Mouse (Mus musculus) splenic B cell, adult 2 months (primary cell): ENCODE measurements around the gene Vil1.

Source experiments
- DNase-seq: peaks from one replicate; pipeline ENCODE4 v3.0.0-alpha.2; 2011; ENCODE audit warnings: low read depth, low spot score
- H3K27me3 ChIP-seq: 2 replicates; pipeline ENCODE4 v1.6.1; 2012; ENCODE audit warnings: mild to moderate bottlenecking, low read length, moderate library complexity, mixed read lengths; ENCODE audit not compliant: control insufficient read depth, poor library complexity, insufficient read depth, severe bottlenecking
- H3K36me3 ChIP-seq: 2 replicates; pipeline ENCODE4 v1.6.1; 2012; ENCODE audit warnings: mild to moderate bottlenecking, low read length, moderate library complexity, mixed read lengths; ENCODE audit not compliant: control insufficient read depth, poor library complexity, insufficient read depth, severe bottlenecking

Vil1 gene

DNA sequence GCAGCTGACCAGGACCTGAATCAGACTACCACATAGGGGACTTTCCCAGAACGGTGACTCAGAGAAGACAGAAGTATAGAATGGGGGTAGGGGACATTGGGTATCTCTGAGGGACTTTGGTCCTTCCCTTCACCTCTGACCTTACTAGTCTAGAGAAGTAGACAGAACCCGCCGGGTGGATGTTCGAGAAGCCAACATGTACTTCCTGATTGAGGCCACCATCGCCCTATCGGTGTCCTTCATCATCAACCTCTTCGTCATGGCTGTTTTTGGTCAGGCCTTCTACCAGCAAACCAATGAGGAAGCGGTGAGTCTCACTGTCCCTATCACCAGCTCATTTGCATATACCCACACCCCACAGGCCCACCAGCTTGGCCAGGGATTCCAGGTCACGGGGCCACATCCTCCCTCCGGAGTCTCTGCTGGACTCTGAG, 27.6 kb upstream of the Vil1 start:
- no peak for DNase-seq
- Histone ChIP-seq H3K27me3 (no peaks in the 10 kb centered on the region; the same call in 1 of the 2 replicates), H3K36me3 (no peaks in the 10 kb centered on the region)

GRCm38 (mm10) chr1:74383385-74383784, 25.8 kb upstream of the Vil1 start:
- Histone ChIP-seq H3K27me3 (no peaks in the 10 kb centered on the region; the same call in 1 of the 2 replicates), H3K36me3 (no peaks in the 10 kb centered on the region)
- no peak for DNase-seq

DNA sequence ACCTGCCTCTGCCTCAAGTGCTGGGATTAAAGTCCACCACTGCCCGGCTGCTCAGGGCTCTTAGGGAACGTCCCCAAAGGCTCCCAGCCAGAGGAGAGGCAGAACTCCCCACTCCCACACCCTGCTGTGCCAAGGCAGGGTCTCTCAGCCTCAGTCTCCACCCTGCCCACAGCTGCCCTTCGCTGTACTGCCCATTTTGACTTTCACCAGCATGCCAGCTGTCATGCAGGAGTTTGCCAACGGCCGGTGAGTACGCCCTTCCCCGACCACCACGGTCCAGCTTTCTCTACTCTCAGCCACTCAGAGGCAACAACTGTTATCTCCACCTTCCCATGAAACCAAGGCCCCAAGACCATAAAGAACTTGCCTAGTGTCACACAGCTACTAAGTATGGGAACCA, 24.7 kb upstream of the Vil1 start:
- no peaks in the 10 kb centered on the region for H3K36me3 ChIP-seq
- H3K27me3 ChIP-seq, result no peaks in the 10 kb centered on the region
- no peak for DNase-seq

DNA sequence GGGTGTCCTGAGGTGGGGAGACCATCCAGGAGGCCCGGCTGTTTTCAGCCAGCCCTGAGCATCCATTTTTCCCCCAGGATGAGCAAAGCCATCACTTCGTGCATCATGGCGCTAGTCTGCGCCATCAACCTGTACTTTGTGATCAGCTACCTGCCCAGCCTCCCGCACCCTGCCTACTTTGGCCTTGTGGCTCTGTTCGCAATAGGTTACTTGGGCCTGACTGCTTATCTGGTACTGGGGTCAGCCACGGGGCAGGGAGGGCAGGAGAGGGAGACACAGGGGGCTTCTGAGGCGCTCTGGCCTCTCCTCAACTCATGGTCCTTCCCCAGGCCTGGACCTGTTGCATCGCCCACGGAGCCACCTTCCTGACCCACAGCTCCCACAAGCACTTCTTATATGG, 24.1 kb upstream of the Vil1 start:
- no peak for DNase-seq
- Histone ChIP-seq H3K27me3 (no peaks in the 10 kb centered on the region), H3K36me3 (no peaks in the 10 kb centered on the region)

GRCm38 (mm10) chr1:74385531-74385930, 23.6 kb upstream of the Vil1 start:
- Histone ChIP-seq H3K36me3 (no peaks in the 10 kb centered on the region), H3K27me3 (no peaks in the 10 kb centered on the region)
- DNase-seq, result no peak

DNA sequence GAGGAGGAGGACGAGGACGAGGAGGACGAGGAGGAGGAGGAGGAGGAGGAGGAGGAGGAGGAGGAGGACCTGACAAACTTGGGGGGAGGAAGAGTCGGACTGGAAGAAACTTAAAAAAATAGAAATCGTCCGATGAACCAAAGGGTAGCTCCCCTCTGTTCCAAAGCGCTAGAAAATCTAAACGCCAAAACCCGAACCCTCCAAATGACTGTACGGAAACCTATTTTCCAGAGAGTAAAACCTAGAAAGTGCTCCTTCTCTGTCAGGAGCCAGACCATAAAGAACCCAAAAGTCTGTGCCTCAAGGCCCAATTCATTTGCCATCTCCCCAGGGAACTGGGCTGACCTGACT, 22.8 kb upstream of the Vil1 start:
- no peak for DNase-seq
- Histone ChIP-seq H3K27me3 (no peaks in the 10 kb centered on the region), H3K36me3 (no peaks in the 10 kb centered on the region)

DNA sequence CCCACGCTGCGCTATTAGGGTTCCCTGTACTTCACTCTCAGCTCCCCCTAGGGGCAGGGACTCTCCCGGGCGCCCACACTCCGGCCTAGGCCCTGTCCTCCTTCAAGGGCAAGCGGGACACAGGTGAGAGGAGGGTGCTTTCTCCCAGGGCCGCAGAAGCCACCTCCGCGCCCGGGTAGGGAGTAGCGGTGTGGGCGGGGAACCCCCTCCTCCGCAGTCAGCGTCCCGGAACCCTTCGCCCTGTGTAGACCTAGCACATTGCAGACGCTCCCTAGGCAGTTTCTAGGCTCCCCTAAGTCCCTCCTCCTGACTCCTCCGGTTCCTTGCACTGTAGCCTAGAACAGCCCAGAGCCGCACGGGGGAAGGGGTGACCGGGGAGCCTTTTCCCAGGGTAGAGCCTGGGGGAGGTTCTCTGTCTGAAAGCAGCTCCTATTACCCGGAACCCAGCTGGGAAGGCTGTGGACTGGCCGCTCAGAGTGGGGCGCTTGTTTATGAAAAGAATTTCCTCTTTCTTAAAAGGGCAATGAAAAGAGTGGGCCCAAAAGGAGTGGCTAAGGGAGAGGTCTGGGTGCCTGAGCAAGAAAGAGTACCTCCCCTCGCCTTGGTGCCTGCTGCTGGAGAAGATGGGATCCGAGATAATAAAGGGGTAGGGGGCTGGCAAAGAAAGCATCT, 22.3 kb upstream of the Vil1 start:
- Histone ChIP-seq H3K36me3 (no peaks in the 10 kb centered on the region), H3K27me3 (no peaks in the 10 kb centered on the region)
- peak; percentile 94 for DNase-seq

DNA sequence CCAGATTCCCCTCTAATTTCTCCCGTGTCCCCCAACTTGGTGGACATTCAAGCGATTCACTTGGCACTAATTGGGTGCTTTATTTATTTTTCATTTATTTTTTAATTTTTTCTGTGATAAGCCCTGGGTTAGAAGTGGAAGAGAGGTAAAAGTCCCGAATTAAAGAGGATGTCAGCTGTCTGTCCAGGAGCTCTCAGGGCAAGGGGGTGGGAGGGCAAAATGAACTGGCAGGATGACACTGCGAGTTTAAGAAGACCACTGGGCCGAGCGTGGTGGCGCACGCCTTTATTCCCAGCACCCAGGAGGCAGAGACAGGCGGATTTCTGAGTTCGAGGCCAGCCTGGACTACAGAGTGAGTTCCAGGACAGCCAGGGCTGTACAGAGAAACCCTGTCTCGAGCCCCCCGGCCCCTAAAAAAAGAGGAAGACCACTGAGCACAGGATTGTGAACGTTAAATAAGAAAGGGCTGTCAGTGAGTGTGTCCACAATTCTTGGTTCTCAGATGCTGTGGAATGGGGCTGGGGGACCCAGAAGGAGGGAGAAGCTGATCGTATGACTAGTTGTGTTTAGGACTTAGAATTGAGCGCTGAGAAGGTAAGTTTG, 21.7 kb upstream of the Vil1 start:
- DNase-seq, result no peak
- no peaks in the 10 kb centered on the region for H3K36me3 ChIP-seq
- no peaks in the 10 kb centered on the region for H3K27me3 ChIP-seq

- DNase-seq, result no peak
- Histone ChIP-seq H3K36me3 (no peaks in the 10 kb centered on the region), H3K27me3 (no peaks in the 10 kb centered on the region)
Measured at GRCm38 (mm10) chr1:74388398-74388920, 20.7 kb upstream of the Vil1 start.

GRCm38 (mm10) chr1:74389831-74390286, 19.3 kb upstream of the Vil1 start:
- DNase-seq, result peak; percentile 86
- H3K27me3 ChIP-seq, result no peaks in the 10 kb centered on the region
- H3K36me3 ChIP-seq, result 0 out of 2 replicates have a peak, but pooled peaks cover 2% of the 10 kb centered on the region

DNA sequence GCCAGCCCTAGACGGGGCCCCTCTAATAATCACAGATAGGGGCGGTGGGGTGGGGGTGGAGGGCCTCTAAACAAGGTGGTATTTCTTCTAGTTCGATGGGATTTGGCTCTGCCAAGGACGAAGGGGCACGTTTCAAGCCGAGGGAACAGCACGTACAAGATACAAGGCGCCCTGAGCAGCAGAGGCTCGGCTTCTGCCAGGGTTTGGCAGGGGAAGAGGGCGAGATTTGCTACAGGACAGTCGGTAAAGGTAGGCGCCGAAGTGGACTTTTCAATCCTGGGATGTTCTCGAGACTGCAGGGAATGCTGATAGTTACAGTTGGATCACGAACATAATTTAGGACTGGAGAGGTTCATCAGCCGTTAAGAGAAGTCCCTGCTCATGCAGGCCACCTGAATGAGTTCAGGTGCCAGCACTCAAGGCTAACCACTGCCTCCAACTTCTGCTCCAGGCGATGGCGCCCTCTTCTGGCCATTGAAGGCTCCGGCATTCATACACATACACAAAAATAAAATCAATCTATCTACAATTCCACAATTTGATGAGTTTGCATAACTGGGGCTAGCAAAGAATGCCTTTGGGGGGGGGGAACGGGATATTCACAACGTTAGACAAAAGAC, 18.8 kb upstream of the Vil1 start:
- no peaks in the 10 kb centered on the region for H3K27me3 ChIP-seq
- DNase-seq, result peak; percentile 89
- H3K36me3 ChIP-seq, result peaks cover 4% of the 10 kb centered on the region; the same call in 1 of the 2 replicates

DNA sequence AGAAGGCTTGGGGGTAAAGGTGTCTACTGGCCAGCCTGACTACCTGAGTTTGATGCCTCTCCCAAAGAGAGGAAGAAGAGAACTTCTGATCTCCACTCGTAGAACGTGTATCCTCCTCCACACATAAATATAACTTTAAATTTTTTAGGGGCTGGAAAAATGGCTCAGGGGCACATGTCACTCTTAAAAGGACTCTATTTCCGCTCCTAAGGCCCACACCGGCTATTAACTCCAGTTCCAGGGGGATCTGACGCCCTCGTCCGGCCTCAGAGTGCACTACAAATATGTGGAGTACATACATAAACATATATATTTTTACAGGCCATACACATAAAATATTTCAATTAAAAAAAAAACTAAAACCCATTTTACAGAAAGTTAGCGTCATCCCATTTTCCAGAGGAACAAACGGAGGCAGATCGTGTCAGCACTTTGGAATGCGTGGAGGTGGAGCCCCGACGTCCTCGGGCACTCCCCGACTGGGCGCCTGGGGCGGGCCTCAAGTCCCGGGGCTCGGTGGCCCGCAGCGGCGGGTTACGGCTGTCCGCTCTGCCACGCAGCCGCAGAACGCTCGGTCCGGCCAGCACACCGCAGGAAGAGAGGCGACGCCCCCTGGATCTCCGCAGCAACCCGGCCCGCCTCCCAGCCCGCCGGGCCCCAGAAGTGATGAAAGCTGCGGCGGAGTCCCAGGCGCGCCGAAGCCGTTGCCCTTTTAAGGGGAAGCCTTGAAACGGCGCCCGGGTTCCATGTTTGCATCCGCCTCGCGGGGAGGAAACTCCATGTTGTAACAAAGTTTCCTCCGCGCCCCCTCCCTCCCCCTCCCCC, 18.0 kb upstream of the Vil1 start, which contains the start of gene Ctdsp1:
Gene Ctdsp1, plus strand, starts transcription at position 586 of the 825 bp plus-strand sequence.
- H3K27me3 ChIP-seq, result no peaks in the 10 kb centered on the region
- peaks cover 4% of the 10 kb centered on the region; the same call in 1 of the 2 replicates for H3K36me3 ChIP-seq
- peak; percentile 93 for DNase-seq

GRCm38 (mm10) chr1:74391844-74392441, 17.2 kb upstream of the Vil1 start:
- Histone ChIP-seq H3K27me3 (no peaks in the 10 kb centered on the region), H3K36me3 (peaks cover 4% of the 10 kb centered on the region; the same call in 1 of the 2 replicates)
- peak; percentile 59 for DNase-seq

DNA sequence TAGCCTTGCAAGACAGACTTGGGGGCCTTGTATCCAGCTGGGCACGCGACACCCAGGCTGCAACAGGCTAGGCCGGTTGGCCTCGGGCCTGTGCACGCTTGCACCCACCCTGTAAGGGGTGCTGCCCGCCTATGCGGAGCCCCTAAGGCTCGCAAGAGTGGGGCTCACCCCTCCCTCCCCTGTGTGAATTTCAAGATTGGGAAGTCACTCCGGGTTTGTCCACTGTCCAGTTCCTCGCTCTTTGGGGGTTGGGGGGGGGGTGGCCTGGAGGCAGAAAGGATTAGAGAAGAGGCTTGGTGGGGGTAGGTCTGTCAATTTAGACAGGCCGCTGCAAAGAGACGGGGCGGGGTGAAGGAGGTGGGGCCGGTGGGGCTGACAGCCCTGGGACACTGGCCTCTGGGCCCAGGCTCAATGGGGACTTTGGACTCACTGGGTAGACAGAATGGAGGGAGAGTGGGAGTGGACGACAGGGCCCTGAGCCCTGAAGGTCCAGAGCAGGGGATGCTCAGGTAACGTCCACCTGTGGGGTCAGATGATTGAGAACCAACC, 16.7 kb upstream of the Vil1 start:
- Histone ChIP-seq H3K27me3 (no peaks in the 10 kb centered on the region), H3K36me3 (peaks cover 4% of the 10 kb centered on the region; the same call in 1 of the 2 replicates)
- no peak for DNase-seq
